Mouse (Mus musculus): ENCODE data around the gene Gm28051. TPM values are rescaled to one million over a fixed set of nuclear protein-coding genes. Genes with fewer than 3 reads are reported as not detected.

The Gm28051 gene
- polyA plus RNA-seq, 1 experiment from 2014 or later, result not detected

DNA sequence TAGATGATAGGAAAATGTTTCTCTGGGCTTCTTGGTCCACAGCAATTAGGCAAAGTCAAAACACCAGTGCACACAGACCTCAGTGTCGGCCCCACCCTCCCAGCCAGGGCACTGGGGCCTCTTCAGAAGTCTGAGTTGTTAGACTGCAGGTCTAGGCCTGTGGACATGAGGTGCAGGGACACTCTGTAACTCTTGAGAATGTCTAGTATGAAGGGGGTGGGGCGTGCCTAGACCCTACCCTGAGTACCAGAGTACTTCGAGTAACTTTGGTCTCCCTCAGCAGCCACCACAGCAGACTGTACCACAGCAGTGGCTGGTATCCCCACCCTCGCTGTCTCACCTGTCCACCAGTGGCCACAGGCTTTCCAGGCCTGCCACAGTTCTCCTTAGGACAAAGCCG is 71.2 kb downstream of the Gm28051 start:
- Histone ChIP-seq H3K27me3 (ENCODE audit: control insufficient read depth, insufficient read depth, low read depth, low read length) (no peaks in the 10 kb centered on the region), H3K4me1 (ENCODE audit: control insufficient read depth, insufficient read depth, low read length) (peaks cover 22% of the 10 kb centered on the region), H3K4me3 (ENCODE audit: low read depth, low read length) (no peak overlapping the region), H3K9ac (ENCODE audit: low read depth, low read length) (no peak overlapping the region), H3K4me2 (ENCODE audit: low read length) (no peak overlapping the region), H3K36me3 (ENCODE audit: control insufficient read depth, insufficient read depth, low read length) (no peaks in the 10 kb centered on the region), H3K27ac (ENCODE audit: low read length) (no peak overlapping the region), H3K9me3 (replicated peaks; ENCODE audit: control insufficient read depth, low read length, poor library complexity, severe bottlenecking) (no peaks in the 10 kb centered on the region)
- ATAC-seq, result no peak
- WGBS, result 97% methylated on average over 5 of the region's 5 CpGs

DNA sequence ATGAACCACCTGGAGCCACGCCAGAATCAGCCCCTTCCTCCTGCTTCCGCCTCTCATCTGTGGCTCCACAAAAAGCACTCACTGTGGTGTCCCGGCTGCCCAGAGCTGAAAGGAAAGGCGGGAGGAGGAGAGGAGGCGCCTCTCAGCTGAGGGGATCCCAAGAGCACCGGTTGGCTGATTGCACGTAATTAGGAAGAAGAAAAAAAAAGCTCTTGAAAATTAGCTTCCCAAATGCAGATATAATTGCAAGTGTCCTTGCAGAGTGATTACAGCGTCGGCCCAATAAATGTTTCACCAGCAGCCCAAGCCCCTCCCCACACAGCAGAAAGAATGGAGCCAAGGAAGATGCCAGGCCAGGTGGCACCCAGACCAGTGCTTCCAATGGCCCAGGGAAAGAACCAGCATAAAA is 72.0 kb downstream of the Gm28051 start:
- no peaks in the 10 kb centered on the region for H3K36me3 ChIP-seq (ENCODE audit: control insufficient read depth, insufficient read depth, low read length)
- H3K9me3 ChIP-seq (replicated peaks; ENCODE audit: control insufficient read depth, low read length, poor library complexity, severe bottlenecking), result no peaks in the 10 kb centered on the region
- H3K9ac ChIP-seq (ENCODE audit: low read depth, low read length), result 0 out of 2 replicates have a peak overlapping the region, but pooled peaks have one; percentile 1
- H3K27me3 ChIP-seq (ENCODE audit: control insufficient read depth, insufficient read depth, low read depth, low read length), result no peaks in the 10 kb centered on the region
- 26% methylated on average over 9 of the region's 9 CpGs for WGBS
- no peak overlapping the region for H3K4me3 ChIP-seq (ENCODE audit: low read depth, low read length)
- ATAC-seq, result no peak
- H3K4me1 ChIP-seq (ENCODE audit: control insufficient read depth, insufficient read depth, low read length), result peaks cover 22% of the 10 kb centered on the region
- H3K4me2 ChIP-seq (ENCODE audit: low read length), result peak overlapping the region; percentile 9; the same call in 1 of the 2 replicates
- H3K27ac ChIP-seq (ENCODE audit: low read length), result peak overlapping the region; percentile 69

DNA sequence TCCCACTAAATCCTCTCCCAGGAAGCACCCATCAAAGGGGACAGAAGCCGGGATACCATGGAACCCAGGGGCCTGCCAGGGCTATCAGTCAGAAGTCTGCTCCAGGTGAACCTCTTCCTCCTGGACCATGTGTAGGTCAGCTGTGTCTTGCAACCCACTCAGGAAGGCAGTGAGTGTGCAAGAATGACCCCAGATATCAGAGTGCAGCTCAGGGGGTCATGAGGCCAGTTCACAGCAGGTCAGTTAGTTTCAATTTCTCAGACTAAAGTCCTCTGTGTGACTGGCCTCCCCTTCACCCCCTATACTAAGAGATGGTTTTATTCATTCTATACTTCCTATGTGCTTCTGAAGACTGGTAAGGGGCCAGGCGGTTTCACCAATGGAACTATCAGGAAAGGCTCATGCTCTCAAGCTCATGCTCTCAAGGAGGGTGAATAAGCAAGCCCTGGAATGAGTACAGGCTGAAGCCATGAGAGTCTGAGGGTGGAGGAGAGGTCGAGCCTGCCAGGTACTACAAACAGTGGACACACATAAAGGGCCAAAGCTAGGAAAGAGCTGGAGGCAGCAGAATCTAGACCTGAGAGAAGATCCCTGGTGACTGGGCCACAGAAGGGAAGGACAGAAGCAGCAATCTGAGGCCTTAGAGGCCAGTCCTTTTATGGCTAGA is 72.7 kb downstream of the Gm28051 start:
- Histone ChIP-seq H3K4me2 (ENCODE audit: low read length) (peak overlapping the region; percentile 9; the same call in 1 of the 2 replicates), H3K9ac (ENCODE audit: low read depth, low read length) (no peak overlapping the region)

DNA sequence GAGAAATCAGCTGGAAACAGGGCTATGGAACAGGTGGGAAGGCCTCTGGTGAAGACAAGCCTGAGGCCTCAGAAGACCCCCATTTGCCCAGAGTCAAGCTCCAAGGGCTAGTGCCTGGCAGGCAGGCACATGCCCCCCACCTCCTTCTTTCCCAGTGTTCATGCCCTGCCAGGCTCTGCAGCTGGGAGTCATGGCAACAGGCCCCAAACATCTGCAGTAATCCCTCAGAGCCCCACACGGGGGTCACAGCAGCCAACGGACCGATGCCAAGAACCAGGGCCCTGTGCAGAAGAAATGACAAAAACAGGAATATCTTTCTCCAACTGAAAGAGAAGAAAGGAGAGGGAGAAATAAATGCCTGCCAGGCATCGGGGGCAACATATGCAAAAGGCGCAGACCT is 73.6 kb downstream of the Gm28051 start:
- ATAC-seq, result no peak; the same call in 1 of the 2 replicates
- Histone ChIP-seq H3K4me3 (ENCODE audit: low read depth, low read length) (no peak overlapping the region), H3K27ac (ENCODE audit: low read length) (no peak overlapping the region), H3K4me1 (ENCODE audit: control insufficient read depth, insufficient read depth, low read length) (peaks cover 22% of the 10 kb centered on the region), H3K27me3 (ENCODE audit: control insufficient read depth, insufficient read depth, low read depth, low read length) (no peaks in the 10 kb centered on the region), H3K4me2 (ENCODE audit: low read length) (no peak overlapping the region), H3K9me3 (replicated peaks; ENCODE audit: control insufficient read depth, low read length, poor library complexity, severe bottlenecking) (no peaks in the 10 kb centered on the region), H3K9ac (ENCODE audit: low read depth, low read length) (no peak overlapping the region), H3K36me3 (ENCODE audit: control insufficient read depth, insufficient read depth, low read length) (no peaks in the 10 kb centered on the region)
- 37% methylated on average over 5 of the region's 5 CpGs for WGBS

More for the DNA sequence above, 72.7 kb downstream of the Gm28051 start:
- H3K27ac ChIP-seq (ENCODE audit: low read length), result peak overlapping the region; percentile 69
- ATAC-seq, result no peak
- no peaks in the 10 kb centered on the region for H3K27me3 ChIP-seq (ENCODE audit: control insufficient read depth, insufficient read depth, low read depth, low read length)
- H3K4me3 ChIP-seq (ENCODE audit: low read depth, low read length), result no peak overlapping the region
- no peaks in the 10 kb centered on the region for H3K9me3 ChIP-seq (replicated peaks; ENCODE audit: control insufficient read depth, low read length, poor library complexity, severe bottlenecking)
- WGBS, result 76% methylated on average over 3 of the region's 3 CpGs
- H3K4me1 ChIP-seq (ENCODE audit: control insufficient read depth, insufficient read depth, low read length), result peaks cover 22% of the 10 kb centered on the region
- H3K36me3 ChIP-seq (ENCODE audit: control insufficient read depth, insufficient read depth, low read length), result no peaks in the 10 kb centered on the region

DNA sequence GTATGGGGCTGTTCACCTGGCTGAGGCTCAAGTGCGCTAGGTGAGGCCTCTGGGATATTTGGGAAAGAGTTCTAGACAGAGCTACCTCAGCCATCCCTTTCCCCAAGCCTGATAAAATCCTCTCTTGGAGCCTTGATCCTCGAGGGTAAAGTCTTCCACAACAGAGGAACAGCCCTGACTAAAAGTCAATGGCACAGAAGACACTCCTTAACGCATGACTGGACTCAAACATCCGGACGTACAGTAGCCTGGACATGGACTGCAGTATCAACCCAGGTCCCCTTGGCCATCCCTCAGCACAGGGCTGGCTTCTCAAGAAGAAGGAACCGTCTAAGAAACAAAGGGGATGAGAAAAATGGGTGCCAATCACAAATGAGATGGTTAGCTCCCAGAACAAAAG is 74.1 kb downstream of the Gm28051 start:
- 67% methylated on average over 6 of the region's 6 CpGs for WGBS
- H3K27me3 ChIP-seq (ENCODE audit: control insufficient read depth, insufficient read depth, low read depth, low read length), result no peaks in the 10 kb centered on the region

DNA sequence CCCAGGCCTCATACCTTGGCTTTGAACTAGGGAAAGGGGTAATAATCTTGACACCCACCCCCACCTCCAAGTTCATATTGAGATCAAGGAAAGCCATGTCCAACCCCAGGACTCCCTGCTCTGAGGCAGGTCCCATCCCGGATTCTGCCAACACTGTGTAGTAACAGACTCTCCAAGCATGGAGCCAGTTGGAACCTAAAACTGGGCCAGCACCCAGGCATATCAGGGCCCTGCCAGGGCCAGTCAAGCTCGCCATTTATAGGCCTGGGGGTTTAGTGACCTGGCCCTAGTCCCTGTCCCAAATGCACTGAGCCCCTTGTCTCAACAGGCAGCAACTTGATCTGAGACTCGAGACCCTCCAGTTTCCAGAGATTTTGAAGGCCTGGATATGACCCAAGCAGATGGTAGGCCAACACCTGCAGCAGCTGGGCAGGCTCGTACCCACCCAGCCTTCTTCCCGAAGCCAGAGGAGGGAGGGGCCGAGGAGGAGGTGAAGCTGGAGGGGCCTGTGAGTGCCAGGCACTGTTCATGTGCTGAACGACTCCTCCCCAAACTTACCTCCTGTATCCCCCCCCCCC is 74.8 kb downstream of the Gm28051 start:
- no peak overlapping the region for H3K4me3 ChIP-seq (ENCODE audit: low read depth, low read length)
- peaks cover 22% of the 10 kb centered on the region for H3K4me1 ChIP-seq (ENCODE audit: control insufficient read depth, insufficient read depth, low read length)
- H3K9ac ChIP-seq (ENCODE audit: low read depth, low read length), result no peak overlapping the region
- H3K9me3 ChIP-seq (replicated peaks; ENCODE audit: control insufficient read depth, low read length, poor library complexity, severe bottlenecking), result no peaks in the 10 kb centered on the region
- 74% methylated on average over 7 of the region's 7 CpGs for WGBS
- no peaks in the 10 kb centered on the region for H3K27me3 ChIP-seq (ENCODE audit: control insufficient read depth, insufficient read depth, low read depth, low read length)
- no peak for ATAC-seq
- H3K36me3 ChIP-seq (ENCODE audit: control insufficient read depth, insufficient read depth, low read length), result no peaks in the 10 kb centered on the region
- H3K4me2 ChIP-seq (ENCODE audit: low read length), result no peak overlapping the region
- no peak overlapping the region for H3K27ac ChIP-seq (ENCODE audit: low read length)

More for the DNA sequence above, 74.1 kb downstream of the Gm28051 start:
- Histone ChIP-seq H3K4me2 (ENCODE audit: low read length) (no peak overlapping the region), H3K4me1 (ENCODE audit: control insufficient read depth, insufficient read depth, low read length) (peaks cover 22% of the 10 kb centered on the region), H3K36me3 (ENCODE audit: control insufficient read depth, insufficient read depth, low read length) (no peaks in the 10 kb centered on the region), H3K9me3 (replicated peaks; ENCODE audit: control insufficient read depth, low read length, poor library complexity, severe bottlenecking) (no peaks in the 10 kb centered on the region), H3K9ac (ENCODE audit: low read depth, low read length) (no peak overlapping the region), H3K4me3 (ENCODE audit: low read depth, low read length) (no peak overlapping the region), H3K27ac (ENCODE audit: low read length) (no peak overlapping the region)
- no peak for ATAC-seq

DNA sequence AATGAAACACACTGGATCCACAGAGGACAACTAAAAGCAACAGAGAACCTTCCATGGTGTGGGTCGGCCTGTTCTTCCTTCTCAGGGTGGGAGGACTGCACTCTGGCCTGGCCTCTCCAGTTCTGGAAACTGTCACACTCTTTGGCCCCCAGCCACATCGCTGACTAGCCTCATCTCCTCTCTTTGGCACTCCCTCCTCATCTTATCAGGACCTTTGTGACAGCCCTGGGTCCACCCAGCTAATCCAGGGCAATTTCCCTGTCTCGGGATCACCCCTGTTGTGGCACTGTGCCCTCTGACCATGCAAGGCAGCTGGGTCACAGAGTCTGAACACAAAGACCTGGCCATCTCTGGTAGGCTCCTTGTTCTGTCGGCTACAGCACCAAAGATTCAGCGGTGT is 75.5 kb downstream of the Gm28051 start:
- no peak overlapping the region for H3K4me3 ChIP-seq (ENCODE audit: low read depth, low read length)
- no peaks in the 10 kb centered on the region for H3K36me3 ChIP-seq (ENCODE audit: control insufficient read depth, insufficient read depth, low read length)
- no peaks in the 10 kb centered on the region for H3K9me3 ChIP-seq (replicated peaks; ENCODE audit: control insufficient read depth, low read length, poor library complexity, severe bottlenecking)
- 82% methylated on average over 5 of the region's 5 CpGs for WGBS
- no peak for ATAC-seq
- H3K9ac ChIP-seq (ENCODE audit: low read depth, low read length), result no peak overlapping the region
- H3K4me2 ChIP-seq (ENCODE audit: low read length), result no peak overlapping the region
- no peak overlapping the region for H3K27ac ChIP-seq (ENCODE audit: low read length)
- H3K4me1 ChIP-seq (ENCODE audit: control insufficient read depth, insufficient read depth, low read length), result peaks cover 22% of the 10 kb centered on the region
- H3K27me3 ChIP-seq (ENCODE audit: control insufficient read depth, insufficient read depth, low read depth, low read length), result no peaks in the 10 kb centered on the region

DNA sequence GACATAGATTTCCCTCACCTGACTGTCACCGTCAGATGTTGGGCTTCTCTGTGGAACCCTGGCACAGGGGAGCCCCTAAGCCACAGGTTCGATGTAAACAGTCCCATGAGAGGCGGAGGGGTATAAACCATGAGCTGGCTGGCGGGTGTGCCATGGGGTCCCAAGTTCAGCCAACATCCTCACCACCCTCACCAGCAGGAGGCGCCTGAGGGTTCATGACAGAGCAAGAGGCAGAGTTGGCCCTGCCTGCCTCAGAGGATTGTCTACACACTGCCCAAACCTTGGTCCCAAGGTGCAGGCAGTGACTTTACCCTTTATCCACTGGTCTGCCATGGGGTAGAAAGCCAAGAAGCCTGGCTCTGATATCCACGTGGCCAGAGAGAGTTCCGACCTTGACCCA is 76.0 kb downstream of the Gm28051 start:
- Histone ChIP-seq H3K4me2 (ENCODE audit: low read length) (no peak overlapping the region), H3K4me3 (ENCODE audit: low read depth, low read length) (no peak overlapping the region), H3K27ac (ENCODE audit: low read length) (no peak overlapping the region), H3K27me3 (ENCODE audit: control insufficient read depth, insufficient read depth, low read depth, low read length) (no peaks in the 10 kb centered on the region), H3K4me1 (ENCODE audit: control insufficient read depth, insufficient read depth, low read length) (peaks cover 22% of the 10 kb centered on the region), H3K36me3 (ENCODE audit: control insufficient read depth, insufficient read depth, low read length) (no peaks in the 10 kb centered on the region), H3K9ac (ENCODE audit: low read depth, low read length) (no peak overlapping the region), H3K9me3 (replicated peaks; ENCODE audit: control insufficient read depth, low read length, poor library complexity, severe bottlenecking) (no peaks in the 10 kb centered on the region)
- WGBS, result 83% methylated on average over 7 of the region's 7 CpGs
- ATAC-seq, result no peak

DNA sequence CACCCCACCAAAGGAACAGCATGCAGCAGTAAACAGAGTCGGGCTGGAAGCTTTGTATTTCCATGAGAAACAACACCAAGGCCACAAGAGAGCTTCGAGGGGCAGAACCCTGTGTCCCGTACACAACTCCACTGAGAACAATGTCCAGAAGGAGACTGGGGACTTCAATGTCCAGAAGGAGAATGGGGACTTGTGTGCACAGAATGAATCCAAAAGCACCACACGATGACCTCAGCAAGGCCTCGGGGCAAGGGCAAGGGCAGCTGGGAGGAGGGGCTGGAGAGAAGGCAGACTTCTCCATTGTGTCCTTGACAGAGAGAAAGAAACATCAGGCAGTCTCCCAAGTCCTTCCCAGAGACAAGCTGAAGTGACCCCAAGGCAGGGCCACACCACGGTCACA is 78.7 kb downstream of the Gm28051 start:
- Histone ChIP-seq H3K36me3 (ENCODE audit: control insufficient read depth, insufficient read depth, low read length) (0 out of 2 replicates have a peak, but pooled peaks cover 5% of the 10 kb centered on the region), H3K27me3 (ENCODE audit: control insufficient read depth, insufficient read depth, low read depth, low read length) (no peaks in the 10 kb centered on the region), H3K4me2 (ENCODE audit: low read length) (no peak overlapping the region), H3K4me3 (ENCODE audit: low read depth, low read length) (no peak overlapping the region), H3K9ac (ENCODE audit: low read depth, low read length) (no peak overlapping the region), H3K9me3 (replicated peaks; ENCODE audit: control insufficient read depth, low read length, poor library complexity, severe bottlenecking) (no peaks in the 10 kb centered on the region), H3K27ac (ENCODE audit: low read length) (no peak overlapping the region), H3K4me1 (ENCODE audit: control insufficient read depth, insufficient read depth, low read length) (peaks cover 2% of the 10 kb centered on the region; the same call in 1 of the 2 replicates)
- ATAC-seq, result no peak
- 35% methylated on average over 6 of the region's 6 CpGs for WGBS

All from midbrain, embryonic 16.5 days (tissue).